Mouse (Mus musculus) adrenal gland, adult 8-10 months (tissue): ENCODE data around the gene Antxr2. TPM values are rescaled to one million over a fixed set of nuclear protein-coding genes. Genes with fewer than 3 reads are reported as not detected.
A peak's percentile ranks its signal among the peaks of the same experiment; 100 is the strongest.

Experiments used
- DNase-seq: peaks from one replicate; pipeline ENCODE4 v3.0.0; 2022
- total RNA-seq, 4 experiments: library from RNA; stranded (reverse); gene quantifications; 2 replicates each; pipeline ENCODE4 v1.2.4; 2022

Gene Antxr2
- total RNA-seq, 4 experiments from 2014 or later, result 43.8 to 52.7 (median 48.8) TPM

- peak; percentile 67 for DNase-seq
These were observed 196.1 kb downstream of the Antxr2 start for GRCm38 (mm10) chr5:97834770-97835169.

Other genes starting within 250 kb of the Antxr2 start
- under 1 TPM in 3 of 4 experiments, not detected in 1; 0.11 to 0.15 (median 0.12) TPM for gene Prdm8, start 136.2 kb upstream of the Antxr2 start, total RNA-seq
- under 1 TPM in 1 of 4 experiments, not detected in 3; 0.17 TPM for gene Fgf5, start 223.1 kb upstream of the Antxr2 start, total RNA-seq